Mouse (Mus musculus) liver, embryonic 13.5 days (tissue): ENCODE data around the gene Ccdc117. TPM values are rescaled to one million over a fixed set of nuclear protein-coding genes. Genes with fewer than 3 reads are reported as not detected.
"Not testable (repeated sequence)": the region's sequence is repeated elsewhere in the genome, so short reads cannot be mapped to it uniquely, and the experiment has no call there.

Experiments used
- ATAC-seq: fragments of 200-750 bp; cut with Nextera tagmentation; 2 replicates; pipeline ENCODE4 v1.8.0; 2017; ENCODE audit warnings: low read depth, mild to moderate bottlenecking, moderate number of reproducible peaks, moderate library complexity
- DNase-seq: peaks from one replicate; pipeline ENCODE4 v3.0.0; 2022
- H3K27ac ChIP-seq: fragments of 300-500 bp; sonication (generic); 2 replicates; pipeline ENCODE4 v1.5.1; 2015; ENCODE audit warnings: moderate library complexity, mild to moderate bottlenecking, inconsistent platforms
- H3K27me3 ChIP-seq: fragments of 300-500 bp; sonication (generic); 2 replicates; pipeline ENCODE4 v1.6.1; 2015; ENCODE audit warnings: mild to moderate bottlenecking, inconsistent platforms
- H3K36me3 ChIP-seq: fragments of 300-500 bp; sonication (generic); 2 replicates; pipeline ENCODE4 v1.6.1; 2015; ENCODE audit warnings: mild to moderate bottlenecking, inconsistent platforms
- H3K4me1 ChIP-seq: fragments of 300-500 bp; sonication (generic); replicated peaks from 2 replicates; pipeline ENCODE4 v1.6.1; 2015; ENCODE audit warnings: inconsistent platforms
- H3K4me2 ChIP-seq: fragments of 300-500 bp; sonication (generic); 2 replicates; pipeline ENCODE4 v1.6.1; 2015; ENCODE audit warnings: inconsistent platforms, mild to moderate bottlenecking, moderate library complexity
- H3K4me3 ChIP-seq: fragments of 300-500 bp; sonication (generic); replicated peaks from 2 replicates; pipeline ENCODE4 v1.5.1; 2015; ENCODE audit warnings: mild to moderate bottlenecking, inconsistent platforms
- H3K9ac ChIP-seq: fragments of 300-500 bp; sonication (generic); 2 replicates; pipeline ENCODE4 v1.6.1; 2015; ENCODE audit warnings: mild to moderate bottlenecking, inconsistent platforms
- H3K9me3 ChIP-seq: fragments of 300-500 bp; sonication (generic); replicated peaks from 2 replicates; pipeline ENCODE4 v1.6.1; 2016; ENCODE audit warnings: inconsistent platforms
- WGBS: fragments of 180-500 bp; shearing (Covaris S2); methylation state at CpG from one replicate; pipeline ENCODE4 v1.1.7; 2015; ENCODE audit not compliant: insufficient replicate concordance; 5-methylcytosine and 5-hydroxymethylcytosine counted together
- polyA plus RNA-seq: library from polyadenylated mRNA; unstranded; fragments of >200 nt; fragmentation: Nextera tagmentation; extraction: Ambion mirVana; gene quantifications from 2 replicates; pipeline ENCODE4 v1.2.1, GENCODE M21; 2015

Ccdc117 gene
- polyA plus RNA-seq, 1 experiment from 2014 or later, result 8.6 TPM

DNA sequence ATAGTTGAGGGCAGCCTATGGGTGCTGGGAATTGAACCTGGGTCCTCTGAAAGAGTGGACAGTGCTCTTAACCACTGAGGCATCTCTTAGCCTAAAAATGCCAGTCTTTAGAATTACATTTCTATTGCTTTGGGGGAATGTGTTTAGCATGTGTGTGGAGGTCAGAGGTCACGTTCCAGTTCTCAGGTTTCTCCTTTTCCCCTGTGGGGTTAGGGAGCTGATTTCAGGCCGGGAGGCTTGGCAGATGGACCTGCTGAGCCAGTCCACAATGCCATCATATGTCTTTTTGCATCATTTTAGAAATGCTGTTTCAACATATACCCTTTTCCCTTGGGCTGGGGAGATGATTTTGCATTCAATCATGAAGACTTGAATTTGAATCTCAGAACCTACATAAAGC lies 48.1 kb downstream of the Ccdc117 start:
- Histone ChIP-seq H3K4me1 (peaks cover 5% of the 10 kb centered on the region; the same call in 1 of the 2 replicates), H3K9me3 (no peaks in the 10 kb centered on the region), H3K4me3 (no peak overlapping the region), H3K9ac (no peak overlapping the region), H3K4me2 (no peak overlapping the region), H3K36me3 (no peaks in the 10 kb centered on the region), H3K27ac (no peak overlapping the region), H3K27me3 (no peaks in the 10 kb centered on the region)
- WGBS, result 55% methylated on average over 2 of the region's 2 CpGs
- no peak for ATAC-seq
- DNase-seq, result no peak

DNA sequence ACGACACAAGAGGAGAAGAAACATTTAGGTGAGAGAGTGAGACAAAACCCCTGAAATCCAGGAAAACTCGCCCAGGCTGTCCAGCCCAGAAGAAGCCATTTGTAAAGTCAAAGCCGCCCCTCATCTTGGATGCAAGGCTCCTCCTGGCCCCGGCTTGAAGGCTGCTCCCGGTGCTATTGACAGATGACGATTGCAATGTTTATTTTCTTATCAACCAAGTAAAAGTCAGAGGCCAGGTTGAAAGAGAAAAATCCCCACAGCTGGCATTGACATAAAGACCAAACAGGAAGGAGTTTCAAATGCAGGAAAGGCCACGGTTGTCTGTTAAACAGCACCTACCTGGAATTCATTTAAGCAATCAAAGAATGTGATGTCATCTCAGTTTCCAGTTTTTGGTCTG lies 50.1 kb downstream of the Ccdc117 start:
- no peak for DNase-seq
- H3K27me3 ChIP-seq, result no peaks in the 10 kb centered on the region
- H3K9ac ChIP-seq, result no peak overlapping the region
- H3K36me3 ChIP-seq, result no peaks in the 10 kb centered on the region
- H3K4me3 ChIP-seq, result no peak overlapping the region
- H3K4me2 ChIP-seq, result no peak overlapping the region
- H3K4me1 ChIP-seq, result peaks cover 2% of the 10 kb centered on the region; the same call in 1 of the 2 replicates
- no peak for ATAC-seq
- no peaks in the 10 kb centered on the region for H3K9me3 ChIP-seq
- no peak overlapping the region for H3K27ac ChIP-seq
- WGBS, result 61% methylated on average over 7 of the region's 7 CpGs

DNA sequence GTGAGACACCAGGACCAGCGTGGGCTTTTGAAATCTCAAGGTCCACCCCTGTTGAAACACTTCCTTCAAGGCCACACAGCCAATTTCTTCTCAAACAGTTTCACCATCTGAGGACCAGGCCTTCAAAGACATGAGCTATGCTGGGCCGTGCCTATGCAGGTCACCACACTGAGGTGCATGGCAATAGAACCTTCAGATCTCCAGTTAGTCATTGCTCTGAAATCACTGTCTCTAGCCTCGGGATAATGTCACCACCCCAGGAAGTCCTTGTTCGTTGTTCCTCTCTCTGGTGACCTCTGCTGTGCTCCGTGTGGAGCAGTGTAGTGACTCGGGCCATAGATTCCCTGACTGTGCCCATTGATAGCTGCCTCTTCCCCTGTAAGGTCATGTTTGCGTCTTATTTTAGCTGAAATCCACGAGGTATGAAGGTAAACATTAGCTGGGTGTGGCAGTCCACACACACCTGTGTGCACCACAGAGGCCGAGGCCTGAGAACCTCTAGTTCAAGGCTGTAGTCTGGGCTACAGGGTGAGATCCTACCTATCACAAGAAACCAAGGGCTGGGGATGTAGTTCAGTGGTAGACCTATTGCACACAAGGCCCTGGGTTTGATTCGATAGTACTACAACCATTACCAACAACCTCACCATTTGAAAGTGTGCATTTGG lies 50.9 kb downstream of the Ccdc117 start:
- no peak overlapping the region for H3K4me2 ChIP-seq
- no peaks in the 10 kb centered on the region for H3K36me3 ChIP-seq
- no peak overlapping the region for H3K4me3 ChIP-seq
- no peak overlapping the region for H3K9ac ChIP-seq
- no peaks in the 10 kb centered on the region for H3K9me3 ChIP-seq
- WGBS, result 70% methylated on average over 10 of the region's 10 CpGs
- 0 out of 2 replicates have a peak, but pooled peaks have one; percentile 16 for ATAC-seq
- H3K27ac ChIP-seq, result no peak overlapping the region; the same call in 1 of the 2 replicates
- peaks cover 7% of the 10 kb centered on the region for H3K4me1 ChIP-seq
- H3K27me3 ChIP-seq, result no peaks in the 10 kb centered on the region
- no peak for DNase-seq

DNA sequence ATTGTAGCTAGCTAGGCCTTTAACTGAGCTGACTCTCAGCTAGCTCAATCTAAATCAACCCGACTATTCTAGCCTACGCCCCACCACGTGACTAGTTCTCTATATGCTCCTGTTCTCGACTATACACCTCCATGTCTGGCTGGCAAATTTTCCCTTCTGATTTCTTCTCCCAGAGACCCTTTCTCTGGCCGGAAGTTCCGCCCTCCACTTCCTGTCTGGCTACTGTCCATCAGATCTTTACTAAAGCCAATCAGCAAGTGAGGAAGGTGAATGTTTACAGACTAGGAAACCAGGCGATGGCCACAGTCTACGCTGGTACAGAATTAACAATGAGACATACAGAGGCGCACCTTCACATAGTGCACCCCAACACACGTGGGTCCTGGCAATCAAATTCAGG lies 52.6 kb downstream of the Ccdc117 start:
- not testable (repeated sequence) for H3K27ac ChIP-seq, H3K36me3 ChIP-seq, H3K9me3 ChIP-seq, H3K4me2 ChIP-seq, H3K9ac ChIP-seq, H3K27me3 ChIP-seq, DNase-seq, ATAC-seq, H3K4me3 ChIP-seq
- peaks cover 14% of the 10 kb centered on the region for H3K4me1 ChIP-seq
- WGBS, result 75% methylated on average over 10 of the region's 10 CpGs

DNA sequence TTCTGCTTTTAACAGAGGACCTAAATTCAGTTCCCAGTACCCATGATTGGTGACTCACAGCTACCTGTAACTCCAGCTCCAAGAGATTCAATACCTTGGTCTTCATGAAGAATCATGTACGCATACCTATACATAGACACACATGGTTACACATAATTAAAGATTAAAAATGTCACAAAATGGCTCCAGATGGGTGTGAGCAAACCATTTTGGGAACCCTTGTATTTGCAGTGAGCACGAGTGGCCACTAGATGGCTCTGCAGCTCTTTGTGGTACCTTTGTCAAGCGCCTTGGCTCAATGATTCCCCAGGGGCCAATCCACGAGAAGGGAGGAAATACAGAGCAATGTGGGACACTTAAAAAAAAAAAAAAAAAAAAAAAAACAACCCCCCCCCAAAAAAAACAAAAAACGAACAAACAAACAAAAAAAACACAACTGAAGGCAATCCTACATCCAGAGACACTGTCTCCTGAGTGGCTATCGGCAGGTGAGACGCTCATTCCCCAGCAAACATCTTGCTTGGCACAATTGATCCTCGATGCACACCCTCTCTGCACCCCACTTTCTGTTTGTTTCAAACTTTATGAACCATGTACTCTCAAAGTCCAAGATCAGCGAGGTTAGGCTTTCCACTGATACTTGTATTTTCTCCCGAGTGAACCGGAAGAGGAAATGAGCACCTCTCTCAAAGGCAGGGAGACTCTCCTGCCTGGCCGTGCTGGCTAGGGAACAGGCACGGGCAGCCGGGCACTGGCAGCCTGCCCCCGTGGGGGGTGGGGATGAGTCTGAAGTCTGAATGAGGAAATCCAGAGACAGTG lies 56.6 kb downstream of the Ccdc117 start:
- peak; percentile 74 for DNase-seq
- H3K27me3 ChIP-seq, result no peaks in the 10 kb centered on the region
- no peaks in the 10 kb centered on the region for H3K36me3 ChIP-seq
- peak overlapping the region; percentile 61 for H3K4me3 ChIP-seq
- peak overlapping the region; percentile 76 for H3K4me2 ChIP-seq
- H3K27ac ChIP-seq, result peak overlapping the region; percentile 64
- H3K9me3 ChIP-seq, result no peaks in the 10 kb centered on the region
- WGBS, result 8% methylated on average over 15 of the region's 15 CpGs
- peaks cover 12% of the 10 kb centered on the region for H3K4me1 ChIP-seq
- peak overlapping the region; percentile 75 for H3K9ac ChIP-seq
- ATAC-seq, result peak; percentile 73

DNA sequence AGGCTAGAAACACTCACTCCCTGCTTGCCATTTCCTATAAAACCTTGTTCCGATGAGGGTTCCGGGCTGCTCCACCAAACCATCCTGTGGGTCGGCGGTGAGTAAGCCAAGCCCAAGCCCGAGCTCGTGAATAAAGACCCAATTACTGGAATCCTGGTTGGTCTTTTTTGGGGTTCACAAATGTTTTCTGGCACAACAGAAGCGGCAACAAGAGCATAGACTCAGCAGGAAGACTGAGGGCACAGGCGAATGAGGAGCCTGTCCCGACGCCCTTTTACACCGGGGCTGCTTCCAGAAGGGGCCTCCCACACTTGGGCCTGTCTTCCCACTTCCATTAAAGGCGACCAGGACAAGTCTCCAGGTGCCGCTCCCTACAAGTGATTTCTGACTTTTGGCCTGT lies 59.4 kb downstream of the Ccdc117 start:
- 78% methylated on average over 13 of the region's 13 CpGs for WGBS
- ATAC-seq, result no peak

More for the DNA sequence above, 59.4 kb downstream of the Ccdc117 start:
- Histone ChIP-seq H3K4me1 (peaks cover 12% of the 10 kb centered on the region), H3K9ac (no peak overlapping the region), H3K9me3 (no peaks in the 10 kb centered on the region), H3K27me3 (no peaks in the 10 kb centered on the region), H3K4me2 (no peak overlapping the region), H3K36me3 (no peaks in the 10 kb centered on the region), H3K27ac (no peak overlapping the region), H3K4me3 (no peak overlapping the region)
- DNase-seq, result no peak

Other genes with a start within 250 kb of the Ccdc117 start
- gene Znrf3, start 97.3 kb downstream of the Ccdc117 start, polyA plus RNA-seq, result 4.1 and 4.6 TPM in 2 replicates
- gene Xbp1, start 21.5 kb downstream of the Ccdc117 start, polyA plus RNA-seq, result 82.1 and 95.7 TPM in 2 replicates
- 1.1 and 1.5 TPM in 2 replicates for gene Ankrd36, start 27.5 kb upstream of the Ccdc117 start, polyA plus RNA-seq
- 122 and 135 TPM in 2 replicates for gene Mrps24, start 173.5 kb upstream of the Ccdc117 start, polyA plus RNA-seq
- gene Urgcp, start 220.2 kb upstream of the Ccdc117 start, polyA plus RNA-seq, result 9.4 and 10.0 TPM in 2 replicates
- 57.5 and 64.4 TPM in 2 replicates for gene Dbnl, start 246.3 kb upstream of the Ccdc117 start, polyA plus RNA-seq